ENCODE assay signal across 8 mouse cellular contexts in the genomic region with DNA sequence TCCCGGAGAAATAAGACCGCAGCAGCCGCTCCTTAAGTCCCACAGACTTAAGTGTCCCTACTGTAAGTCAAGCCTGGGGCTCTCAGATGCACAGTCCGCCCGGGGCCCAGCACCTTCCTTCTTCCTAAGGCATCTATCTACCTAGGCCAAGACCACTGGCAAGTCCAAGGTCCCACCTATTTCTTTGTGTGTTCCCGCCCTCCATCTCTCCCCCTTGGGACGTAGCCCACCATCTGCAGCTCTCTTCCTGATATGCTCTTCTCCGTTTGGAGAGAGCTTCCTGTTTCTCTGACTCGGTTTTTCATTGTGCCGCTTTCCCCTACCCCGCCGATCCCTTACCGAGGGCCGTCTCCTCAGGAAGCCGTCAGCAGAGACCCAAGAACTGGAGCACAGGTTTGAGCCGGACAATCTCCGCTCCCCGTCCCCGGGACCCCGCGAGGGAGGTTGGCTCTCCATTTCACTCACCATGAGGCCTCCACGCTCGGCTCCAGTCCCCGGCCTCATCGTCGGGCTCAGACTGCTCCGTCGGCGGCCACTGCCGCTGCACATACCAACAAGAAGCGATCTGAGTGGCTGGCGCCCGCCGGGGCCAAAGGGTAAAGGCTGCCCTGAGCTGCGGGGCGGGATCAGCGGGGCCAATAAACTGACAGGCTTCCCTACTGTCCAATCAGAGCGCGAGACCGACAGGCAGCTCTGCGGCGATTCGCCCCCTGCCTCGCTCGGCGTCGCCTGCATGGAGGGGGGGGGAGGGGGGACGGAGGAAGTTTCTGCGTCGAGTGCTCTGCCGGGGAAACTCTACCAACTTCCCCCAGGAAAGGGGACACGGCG. TPM values are rescaled to one million over a fixed set of nuclear protein-coding genes. Genes with fewer than 3 reads are reported as not detected.
A peak's percentile ranks its signal among the peaks of the same experiment; 100 is the strongest.
DNase-seq lines count a peak whose midpoint lies in the region; ATAC-seq lines count a peak whose summit lies in the region.

A gene (minus strand): TSS at position 601 of the 828 bp plus-strand sequence.

- peak; percentile 88 for ATAC-seq in inflammation-experienced regulatory T-cells, adult 6 months
- peak; percentile 89 for ATAC-seq in megakaryocyte-erythroid progenitor cell, adult 5-6 weeks (replicated peaks; ENCODE audit: low FRiP score, low TSS enrichment, poor library complexity, severe bottlenecking)

- intact Hi-C loops in gastrocnemius, postnatal 14 days (cut with DNase I; ENCODE audit: low total_unique reads): no loop called here
- intact Hi-C loops in left cerebral cortex, postnatal 10 days (cut with DNase I): loop anchor here (5.0 kb wide), 1 partner anchor 434 kb away; no protein-coding TSS in a partner anchor

- DNase-seq in adrenal gland, adult (ENCODE audit: inconsistent age in 2 of 2, low spot score in 1 of 2): peak; percentile 99 to 100
- DNase-seq in embryo, embryonic 10.5 days (ENCODE audit: low spot score): peak; percentile 99
- DNase-seq in gastrocnemius, postnatal 14 days: peak; percentile 100
- DNase-seq in left cerebral cortex, postnatal 10 days (ENCODE audit: extremely low spot score in 1 of 2, low spot score in 2 of 2): peak; percentile 99 to 100
- DNase-seq in right cerebral cortex, postnatal 25 days: peak; percentile 100
- DNase-seq in urinary bladder, postnatal 4 days (ENCODE audit: low spot score in 2 of 2): peak; percentile 99 to 100

RNA-seq across cellular contexts. Expression of the gene that starts here (rescaled TPM):
- 10 to 100 TPM; 30.6 to 41.3 TPM for total RNA-seq in gastrocnemius, postnatal 14 days (2021)
- polyA plus RNA-seq in inflammation-experienced regulatory T-cells, adult 6 months (2017; shearing (Covaris generic)): 100 to 1,000 TPM; 147 to 212 (median 167) TPM
- 10 to 100 TPM; 46.6 to 57.4 TPM for total RNA-seq in left cerebral cortex, postnatal 10 days (2021)
- total RNA-seq in megakaryocyte-erythroid progenitor cell, adult 5-6 weeks (2014; fragmentation: Nextera tagmentation): 96.2 and 112 TPM in 2 replicates
- 180 and 264 TPM in 2 replicates for total RNA-seq in megakaryocyte-erythroid progenitor cell, adult 5-6 weeks (2017)

Comparison
In these comparisons a context has a peak if more than half of its experiments do, and no peak if none do; other contexts are left out.
1. Peak in every context shown above with its lines: DNase-seq and ATAC-seq.